Mouse (Mus musculus) liver, adult 2 months (tissue): Measurements from ENCODE around the gene Slc34a2. TPM values are rescaled to one million over a fixed set of nuclear protein-coding genes. Genes with fewer than 3 reads are reported as not detected.

Experiments used
- DNase-seq: peaks from one replicate; pipeline ENCODE4 v3.0.0-alpha.2; 2011; ENCODE audit warnings: low read depth, low spot score; ENCODE audit errors: extremely low read depth
- H3K27ac ChIP-seq: fragments of 200-500 bp; replicated peaks from 2 replicates; pipeline ENCODE4 v1.5.1; 2012; ENCODE audit warnings: low read depth, mild to moderate bottlenecking, control low read depth, inconsistent platforms, low read length; ENCODE audit not compliant: insufficient read depth
- H3K27me3 ChIP-seq: fragments of 200-500 bp; 2 replicates; pipeline ENCODE4 v1.6.1; 2012; ENCODE audit warnings: mild to moderate bottlenecking, moderate library complexity, low read length, inconsistent platforms; ENCODE audit not compliant: control insufficient read depth, insufficient read depth
- H3K36me3 ChIP-seq: fragments of 200-500 bp; 2 replicates; pipeline ENCODE4 v1.6.1; 2012; ENCODE audit warnings: low read length, inconsistent platforms; ENCODE audit not compliant: control insufficient read depth, insufficient read depth
- H3K4me1 ChIP-seq: fragments of 200-500 bp; 2 replicates; pipeline ENCODE4 v1.6.1; 2011; ENCODE audit warnings: low read length; ENCODE audit not compliant: control insufficient read depth, insufficient read depth
- H3K4me3 ChIP-seq: fragments of 200-500 bp; 2 replicates; pipeline ENCODE4 v1.5.1; 2011; ENCODE audit warnings: low read depth, mild to moderate bottlenecking, control low read depth, low read length, moderate library complexity; ENCODE audit not compliant: insufficient read depth
- H3K79me2 ChIP-seq: fragments of 200-500 bp; 2 replicates; pipeline ENCODE4 v1.6.1; 2012; ENCODE audit warnings: inconsistent platforms, mild to moderate bottlenecking, low read length, moderate library complexity; ENCODE audit not compliant: control insufficient read depth, insufficient read depth
- H3K9ac ChIP-seq: fragments of 200-500 bp; 2 replicates; pipeline ENCODE4 v1.6.1; 2012; ENCODE audit warnings: low read depth, mild to moderate bottlenecking, control low read depth, inconsistent platforms, low read length
- CTCF ChIP-seq: fragments of 200-500 bp; IDR thresholded peaks from 2 replicates; pipeline ENCODE4 v1.5.1; 2011; ENCODE audit warnings: low read depth, low read length, control low read depth
- POLR2A ChIP-seq: fragments of 200-500 bp; IDR thresholded peaks from 2 replicates; pipeline ENCODE4 v1.6.1; 2011; ENCODE audit warnings: low read length, control low read depth; ENCODE audit not compliant: insufficient read depth; ENCODE audit errors: extremely low read depth
- WGBS: fragments of 180-500 bp; shearing (Covaris S2); methylation state at CpG from one replicate; pipeline ENCODE4 v1.1.7; 2018; 5-methylcytosine and 5-hydroxymethylcytosine counted together
- polyA plus RNA-seq: library from polyadenylated mRNA; depleted of rRNA; stranded (reverse); fragments of >200 nt; gene quantifications from 2 replicates; pipeline ENCODE4 v1.2.3, GENCODE M21; 2012
- total RNA-seq: library from RNA; depleted of rRNA; stranded (reverse); fragments of >200 nt; gene quantifications from 2 replicates; pipeline ENCODE4 v1.2.3, GENCODE M21; 2014

The Slc34a2 gene
- total and polyA plus RNA-seq, 2 experiments: 0.18 to 1.7 TPM

DNA sequence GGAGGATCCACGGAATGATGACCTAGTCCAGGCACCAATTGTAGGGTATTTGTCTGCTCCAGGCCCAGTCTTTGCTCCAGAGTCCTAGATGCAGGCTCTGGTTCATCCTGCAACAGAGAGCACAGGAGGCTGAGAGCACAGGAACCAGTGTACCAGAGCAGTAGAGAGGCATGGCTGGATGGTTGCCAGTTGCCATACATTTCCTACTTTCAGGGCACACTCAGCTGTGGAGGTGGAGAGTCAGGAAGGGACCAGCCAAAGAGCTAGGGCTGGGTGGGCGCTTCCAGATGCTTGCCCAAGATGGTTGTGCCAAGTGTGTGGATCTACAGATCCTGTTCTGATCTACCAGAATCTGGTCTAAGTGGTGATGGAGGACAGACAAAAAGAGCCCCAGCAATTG lies 15.4 kb downstream of the Slc34a2 start:
- Histone ChIP-seq H3K4me3 (no peak overlapping the region), H3K4me1 (peaks cover 12% of the 10 kb centered on the region), H3K36me3 (no peaks in the 10 kb centered on the region), H3K9ac (no peak overlapping the region), H3K79me2 (no peaks in the 10 kb centered on the region), H3K27ac (no peak overlapping the region), H3K27me3 (no peaks in the 10 kb centered on the region)
- no peak for TF ChIP-seq CTCF
- TF ChIP-seq POLR2A: no peak
- DNase-seq: no peak
- WGBS: 90% methylated on average over 2 of the region's 2 CpGs

DNA sequence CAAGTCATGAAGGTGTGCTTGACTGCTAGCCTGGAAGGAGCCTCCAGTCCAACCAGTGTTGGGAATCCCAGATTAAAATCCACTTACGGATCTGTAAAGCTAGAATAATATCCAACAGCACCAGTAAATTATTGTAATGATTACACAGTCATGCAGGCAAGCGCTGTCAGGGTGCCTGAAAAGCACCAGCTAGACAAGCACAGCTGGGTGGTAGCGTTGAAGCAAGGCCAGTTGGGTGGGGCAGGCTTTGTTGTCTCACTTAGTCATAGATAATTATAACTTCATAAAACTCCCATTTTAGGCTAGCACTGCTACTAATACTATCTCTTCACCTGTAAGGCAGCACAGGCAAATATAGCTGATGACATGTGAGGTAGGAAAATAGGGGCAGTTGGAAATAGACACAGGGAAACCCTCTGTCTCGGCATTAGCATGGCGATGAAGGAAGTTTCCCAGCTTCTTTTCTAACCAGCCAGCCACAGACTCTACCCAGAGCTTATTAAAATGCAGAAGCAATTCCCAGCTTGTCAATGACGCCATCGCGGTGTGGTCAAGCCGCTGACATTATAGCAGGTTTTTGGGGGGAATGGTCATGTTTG lies 23.8 kb downstream of the Slc34a2 start:
- Histone ChIP-seq H3K27ac (no peak overlapping the region), H3K4me3 (no peak overlapping the region), H3K4me1 (no peaks in the 10 kb centered on the region), H3K27me3 (no peaks in the 10 kb centered on the region), H3K79me2 (no peaks in the 10 kb centered on the region), H3K9ac (no peak overlapping the region), H3K36me3 (peaks cover 15% of the 10 kb centered on the region; the same call in 1 of the 2 replicates)
- WGBS: 97% methylated on average over 9 of the region's 9 CpGs
- DNase-seq: no peak
- no peak for TF ChIP-seq POLR2A
- no peak for TF ChIP-seq CTCF

DNA sequence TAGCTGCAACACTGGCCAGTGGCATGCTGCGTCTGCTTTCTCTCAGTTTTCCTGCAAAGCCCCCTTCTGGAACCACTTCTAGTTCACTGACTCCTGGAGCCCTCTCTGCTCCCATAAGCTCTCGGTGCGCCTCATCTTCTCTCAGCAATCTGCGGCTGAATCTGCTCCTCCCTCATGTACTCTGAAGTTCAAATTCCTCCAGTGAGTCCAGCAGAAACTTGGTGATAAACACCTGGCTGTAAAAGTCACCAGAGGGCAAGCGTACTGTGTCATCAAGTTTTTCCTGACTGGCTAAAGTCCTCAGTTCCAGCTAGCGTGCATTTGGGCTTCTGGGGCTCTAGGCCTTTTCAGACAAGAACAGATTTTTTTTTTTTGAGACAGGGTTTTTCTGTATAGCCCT lies 36.7 kb downstream of the Slc34a2 start:
- no peak for TF ChIP-seq POLR2A
- no peak for TF ChIP-seq CTCF
- H3K4me3 ChIP-seq: no peak overlapping the region
- peak; percentile 88 for DNase-seq
- no peaks in the 10 kb centered on the region for H3K27me3 ChIP-seq
- 26% methylated on average over 6 of the region's 6 CpGs for WGBS
- H3K36me3 ChIP-seq: no peaks in the 10 kb centered on the region
- H3K4me1 ChIP-seq: peaks cover 5% of the 10 kb centered on the region
- no peaks in the 10 kb centered on the region for H3K79me2 ChIP-seq
- H3K9ac ChIP-seq: no peak overlapping the region
- no peak overlapping the region; the same call in 1 of the 2 replicates for H3K27ac ChIP-seq

DNA sequence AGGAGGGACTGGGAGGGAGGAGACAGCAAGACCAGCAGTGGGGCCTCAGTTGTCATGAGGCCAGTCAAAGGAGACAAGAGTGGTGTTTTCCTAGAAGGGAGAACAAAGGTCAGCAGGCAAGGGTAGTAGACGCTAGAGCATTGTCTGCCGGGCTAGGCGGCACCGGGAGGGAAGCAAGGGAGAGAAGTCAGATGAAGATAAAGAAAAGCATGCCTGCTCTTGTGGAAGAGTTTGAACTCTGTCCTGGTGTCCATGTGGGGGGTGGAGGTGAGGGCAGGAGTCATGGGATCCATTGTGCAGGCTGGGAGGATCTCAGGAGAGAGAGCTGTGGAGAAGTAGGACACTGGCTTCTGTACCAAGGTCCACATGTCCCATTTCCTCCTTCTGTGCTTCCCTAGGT lies 40.6 kb downstream of the Slc34a2 start:
- Histone ChIP-seq H3K27ac (no peak overlapping the region), H3K4me3 (no peak overlapping the region), H3K9ac (no peak overlapping the region), H3K79me2 (no peaks in the 10 kb centered on the region), H3K4me1 (peaks cover 5% of the 10 kb centered on the region), H3K27me3 (no peaks in the 10 kb centered on the region), H3K36me3 (no peaks in the 10 kb centered on the region)
- 13% methylated on average over 4 of the region's 4 CpGs for WGBS
- DNase-seq: peak; percentile 55
- TF ChIP-seq CTCF (no peak), POLR2A (no peak)

DNA sequence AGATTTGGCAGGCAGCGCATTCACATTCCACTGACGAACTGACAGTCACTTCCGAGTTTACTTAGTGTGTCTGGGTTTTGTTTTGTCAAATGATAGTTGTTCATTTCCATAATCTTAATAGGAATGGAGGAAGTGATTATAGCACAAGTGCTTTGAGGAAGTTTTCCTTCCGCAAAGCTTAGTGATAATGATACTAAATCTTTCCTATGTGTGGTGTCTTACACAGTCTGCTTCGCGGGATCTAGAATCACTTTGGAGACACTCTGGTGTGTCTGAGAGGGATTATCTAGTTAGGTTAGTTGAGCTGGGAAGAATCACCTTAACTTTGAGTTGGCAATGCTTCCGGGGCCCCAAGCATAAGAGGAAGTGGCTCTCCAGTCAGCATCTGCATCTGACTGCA lies 49.6 kb downstream of the Slc34a2 start:
- Histone ChIP-seq H3K4me1 (peaks cover 6% of the 10 kb centered on the region), H3K9ac (no peak overlapping the region), H3K79me2 (no peaks in the 10 kb centered on the region), H3K36me3 (no peaks in the 10 kb centered on the region), H3K4me3 (no peak overlapping the region), H3K27ac (no peak overlapping the region), H3K27me3 (no peaks in the 10 kb centered on the region)
- 77% methylated on average over 7 of the region's 7 CpGs for WGBS
- TF ChIP-seq POLR2A: no peak
- TF ChIP-seq CTCF: no peak
- no peak for DNase-seq

DNA sequence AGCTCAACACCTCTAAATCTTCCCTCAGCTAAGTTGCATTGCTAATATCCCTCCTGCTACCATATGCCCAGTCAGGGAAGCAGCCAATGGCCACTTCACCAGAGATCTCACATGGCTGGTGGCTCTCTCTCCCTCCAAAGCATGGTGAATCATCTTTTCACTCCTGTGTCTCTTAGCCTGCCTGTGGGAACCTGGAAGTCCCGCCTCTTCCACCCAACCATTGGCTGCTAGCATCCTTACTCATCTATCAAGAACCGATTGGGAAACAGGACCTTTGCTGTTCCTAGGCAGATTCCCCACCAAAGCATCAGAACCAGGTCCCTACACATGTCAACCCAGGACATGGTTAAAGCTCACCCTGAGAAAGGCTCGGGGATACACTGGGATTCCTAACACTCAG lies 53.5 kb downstream of the Slc34a2 start:
- Histone ChIP-seq H3K4me3 (no peak overlapping the region), H3K27me3 (no peaks in the 10 kb centered on the region), H3K36me3 (no peaks in the 10 kb centered on the region), H3K79me2 (no peaks in the 10 kb centered on the region), H3K27ac (no peak overlapping the region), H3K9ac (no peak overlapping the region), H3K4me1 (no peaks in the 10 kb centered on the region)
- WGBS: 75% methylated on average over 3 of the region's 3 CpGs
- TF ChIP-seq CTCF (no peak), POLR2A (no peak)
- DNase-seq: no peak
